Mouse (Mus musculus) kidney, adult 9 months (tissue): ENCODE measurements around the gene Slc22a12.

Source experiments
- DNase-seq: peaks from one replicate; pipeline ENCODE4 v3.0.0; 2022

Gene Slc22a12

DNA sequence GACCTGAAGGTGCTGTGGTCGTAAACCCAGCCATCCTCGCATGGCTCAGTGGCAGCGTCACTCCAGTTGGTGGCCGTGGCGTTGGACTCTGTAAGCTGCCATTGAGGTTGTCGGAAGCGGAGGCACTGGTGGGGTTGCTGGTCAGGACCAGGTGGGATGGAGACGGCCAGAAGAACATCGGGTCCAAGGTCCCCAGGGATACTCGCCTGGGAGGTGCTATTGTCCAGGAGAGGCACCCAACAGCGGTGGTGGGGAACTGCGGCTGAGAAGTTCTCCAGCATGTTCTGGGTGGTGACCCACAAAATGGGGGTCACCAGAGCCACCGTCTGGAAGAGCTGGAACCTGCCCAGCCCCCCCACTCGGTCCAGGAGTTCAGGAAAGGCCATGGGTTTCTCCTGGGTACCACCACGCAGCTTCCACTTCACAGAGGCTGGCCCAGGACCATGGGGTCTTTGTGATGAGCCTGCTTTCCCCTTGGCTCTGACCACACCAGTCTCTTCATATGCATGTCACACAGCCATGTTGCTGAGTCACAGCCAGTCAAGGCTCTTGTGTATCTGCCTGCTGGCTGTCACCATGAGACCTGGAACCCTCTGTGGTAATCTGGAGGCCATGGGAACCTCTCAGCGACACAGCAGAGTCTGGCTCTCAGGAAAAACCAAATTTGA is at the start of gene Slc22a12:
Gene Slc22a12, minus strand, starts transcription at position 666 of the 668 bp plus-strand sequence.
- peak; percentile 54 for DNase-seq

DNA sequence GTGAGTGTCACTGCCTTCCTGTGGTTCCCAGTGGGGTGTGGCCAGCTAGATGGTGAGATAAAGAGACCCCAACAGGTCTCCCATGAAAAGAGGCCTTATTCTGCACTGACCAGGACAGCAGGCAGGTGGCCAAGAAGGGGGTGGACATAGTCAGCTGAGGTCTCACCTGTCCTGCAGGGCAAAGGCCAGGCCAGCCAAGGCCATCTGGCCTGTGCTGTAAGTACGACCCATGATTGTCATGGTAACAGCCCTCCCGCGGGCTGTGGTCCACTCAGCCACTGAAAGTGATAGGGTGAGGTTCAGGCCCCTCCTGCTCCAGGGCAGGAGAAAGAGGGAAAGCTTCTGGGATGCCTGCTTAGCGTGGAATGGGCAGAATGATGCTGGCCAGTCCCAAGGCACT is 29.2 kb upstream of the Slc22a12 start:
- peak; percentile 65 for DNase-seq

DNA sequence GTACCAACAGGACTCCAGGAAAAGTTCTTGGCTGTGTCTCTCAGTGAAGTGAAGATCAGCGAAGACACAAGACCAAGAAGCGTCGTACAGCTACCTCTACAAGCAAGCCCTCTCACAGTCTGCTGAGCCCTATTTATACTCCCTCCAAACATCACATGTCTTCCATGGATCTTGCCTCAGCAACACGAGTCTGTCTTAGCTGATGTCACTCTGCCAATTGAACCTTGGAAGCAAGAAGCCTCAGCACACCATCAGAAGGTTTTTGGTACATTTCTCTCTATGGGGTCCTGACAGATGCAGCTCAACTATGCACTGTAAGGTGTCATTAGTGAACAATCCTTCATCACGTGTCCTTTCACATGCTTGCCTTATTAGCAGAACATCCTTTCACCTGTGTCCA is 28.6 kb upstream of the Slc22a12 start:
- DNase-seq: peak; percentile 68

DNA sequence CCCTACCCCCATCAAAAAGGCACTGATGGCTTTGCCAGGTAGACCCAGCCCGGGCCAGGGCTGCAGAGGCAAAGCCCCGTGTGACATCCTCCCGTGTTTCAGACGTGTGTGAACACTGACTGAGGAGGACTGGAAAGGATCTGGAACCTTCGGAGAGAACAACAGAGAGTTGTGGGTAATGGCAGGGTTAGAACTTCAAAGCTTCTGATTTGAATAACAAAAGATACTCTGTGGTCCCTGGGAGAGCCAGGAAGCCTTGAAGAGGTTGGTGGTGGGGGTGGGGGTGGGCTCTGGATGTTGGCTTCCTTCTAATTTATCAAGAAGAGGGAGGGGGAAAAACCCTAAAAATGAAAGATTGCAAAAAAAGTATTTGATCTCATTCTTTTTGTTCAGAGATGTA is 26.7 kb upstream of the Slc22a12 start:
- DNase-seq: no peak

DNA sequence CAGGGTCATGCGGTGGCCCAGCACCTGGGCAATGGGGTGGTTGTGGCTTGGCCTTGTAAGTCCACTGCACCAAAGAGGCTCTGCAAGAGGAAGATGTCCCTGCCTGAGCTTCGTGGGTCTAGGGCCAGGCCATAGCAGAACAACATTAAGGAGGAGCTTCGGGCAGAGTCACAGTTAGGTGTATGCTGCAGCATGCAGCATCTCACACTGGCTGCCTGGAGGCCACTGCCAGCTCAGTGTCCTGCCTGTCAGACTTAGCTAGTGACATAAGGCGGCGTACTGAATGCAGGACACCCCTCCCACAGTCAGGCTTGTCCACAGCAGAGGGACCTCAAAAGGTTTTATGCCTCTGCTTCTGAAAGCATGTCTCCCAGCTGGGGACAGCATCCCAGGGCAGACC is 26.2 kb upstream of the Slc22a12 start:
- no peak for DNase-seq

DNA sequence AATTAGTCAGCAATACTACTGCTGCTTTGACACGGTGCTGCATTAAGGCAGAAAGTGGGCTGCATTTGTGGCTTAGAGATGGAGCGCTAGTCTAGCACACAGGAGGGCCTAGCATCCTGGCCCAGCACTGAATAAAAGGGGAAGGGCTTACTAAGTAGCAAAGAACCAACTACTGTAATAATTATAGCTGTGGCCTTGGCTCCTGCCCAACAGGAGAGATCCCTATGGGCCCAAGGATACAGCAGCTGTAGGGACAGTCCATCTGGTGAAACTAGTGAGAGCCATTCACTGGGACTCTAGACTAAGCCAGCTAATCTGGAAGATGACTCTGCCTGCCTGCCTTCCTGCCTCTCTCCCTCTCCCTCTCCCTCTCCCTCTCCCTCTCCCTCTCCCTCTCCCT is 23.6 kb upstream of the Slc22a12 start:
- DNase-seq: no peak

DNA sequence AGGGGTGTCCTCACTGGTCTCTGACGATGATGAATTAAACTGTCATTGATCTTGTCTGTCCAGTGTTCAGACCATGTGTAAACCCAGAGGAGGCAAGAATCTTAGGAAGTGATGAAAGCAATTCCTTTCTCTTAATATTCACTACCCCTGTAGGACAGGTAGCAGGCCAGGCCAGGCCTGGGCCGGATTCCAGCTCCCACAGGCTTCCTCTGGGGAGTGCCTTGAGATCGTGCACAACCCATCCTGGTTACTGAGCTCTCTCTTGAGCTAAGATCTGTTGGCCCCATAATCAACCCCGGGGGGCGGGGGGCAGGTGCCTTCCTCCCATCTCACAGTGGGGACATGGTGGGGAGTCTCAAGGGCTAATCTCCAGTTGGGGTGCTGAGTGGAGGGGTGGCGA is 22.3 kb upstream of the Slc22a12 start:
- no peak for DNase-seq

DNA sequence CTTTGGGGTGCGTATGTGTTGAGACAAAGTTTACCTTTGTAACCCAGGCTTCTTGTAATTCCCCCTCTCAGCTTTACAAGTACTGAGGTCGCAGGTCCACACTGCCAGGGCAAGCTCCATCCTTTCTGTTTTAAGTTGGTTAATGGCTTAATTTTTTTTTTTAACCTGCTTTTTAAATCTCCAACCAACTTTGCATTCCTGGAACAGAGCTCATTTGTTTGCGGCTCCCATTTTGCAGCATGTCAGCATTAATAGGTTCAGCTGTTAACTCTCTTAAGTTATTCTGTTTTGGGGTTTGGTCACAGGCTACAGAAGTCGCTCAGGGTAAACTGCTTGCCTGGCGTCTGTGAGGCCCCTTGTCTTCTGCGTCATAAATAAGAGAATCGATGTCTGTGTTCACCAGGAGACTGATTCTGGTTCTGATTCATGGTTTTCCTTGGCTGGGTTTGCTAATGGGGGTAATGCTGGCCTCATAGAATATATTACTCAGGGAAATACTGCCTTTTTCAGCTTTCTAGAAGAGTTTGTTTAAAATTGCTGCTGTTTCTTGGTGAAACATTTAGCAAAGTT is 17.5 kb upstream of the Slc22a12 start:
- DNase-seq: peak; percentile 61

DNA sequence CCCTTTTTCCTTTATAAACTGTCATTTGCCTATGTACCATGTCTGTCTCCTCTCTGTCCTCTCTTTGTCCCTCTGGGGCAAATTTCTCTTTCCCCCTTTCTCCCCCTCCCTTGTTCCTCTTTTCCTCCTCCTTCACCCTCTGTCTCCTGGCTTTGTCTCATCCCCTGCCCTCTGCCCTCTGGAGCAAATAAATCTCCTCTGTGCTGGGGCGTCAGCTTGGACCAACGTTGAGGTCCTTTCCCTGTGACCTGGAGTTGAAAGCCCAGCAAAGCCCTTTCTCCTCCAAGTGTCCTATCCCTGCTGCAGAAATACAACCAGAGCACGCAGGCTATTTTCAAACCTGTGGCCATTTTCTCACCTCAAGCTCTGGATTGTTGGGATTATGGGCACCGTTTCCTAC is 16.7 kb upstream of the Slc22a12 start:
- DNase-seq: peak; percentile 60

DNA sequence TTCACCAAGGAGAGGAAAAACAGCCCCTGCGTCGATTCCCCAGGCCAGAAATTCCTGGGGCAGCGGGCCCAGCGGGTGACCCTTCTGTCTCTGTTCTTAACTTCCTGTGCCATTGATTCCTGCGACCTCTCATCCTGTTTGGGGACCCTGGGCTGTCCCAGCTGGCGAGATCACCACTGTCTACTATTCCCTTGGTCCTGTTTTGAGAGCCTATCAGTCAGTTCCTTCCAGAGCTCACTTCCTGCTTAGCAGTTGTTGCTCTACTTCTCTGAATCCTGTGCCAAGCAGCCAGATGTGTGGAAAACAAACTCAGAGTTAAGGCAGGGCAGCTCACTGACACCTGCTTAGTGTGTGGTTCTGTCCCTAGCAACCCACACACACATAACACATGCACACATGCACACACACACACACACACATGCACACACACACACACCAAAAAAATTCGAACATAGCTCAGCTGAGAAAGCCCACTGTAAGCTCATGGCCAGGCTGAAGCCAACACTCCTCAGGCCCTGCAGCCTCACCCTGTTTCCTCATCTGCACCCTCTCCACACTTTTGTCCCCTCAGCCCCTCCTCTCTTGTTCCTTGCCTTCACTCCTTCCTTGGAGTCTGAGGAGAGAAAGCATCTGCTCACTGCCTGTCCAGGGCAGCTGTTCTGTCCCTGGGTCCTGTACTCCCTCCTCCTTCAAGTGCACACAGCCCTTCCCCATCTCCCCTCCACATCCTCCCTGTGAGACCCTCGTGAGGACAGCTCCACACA is 11.2 kb upstream of the Slc22a12 start:
- peak; percentile 57 for DNase-seq

DNA sequence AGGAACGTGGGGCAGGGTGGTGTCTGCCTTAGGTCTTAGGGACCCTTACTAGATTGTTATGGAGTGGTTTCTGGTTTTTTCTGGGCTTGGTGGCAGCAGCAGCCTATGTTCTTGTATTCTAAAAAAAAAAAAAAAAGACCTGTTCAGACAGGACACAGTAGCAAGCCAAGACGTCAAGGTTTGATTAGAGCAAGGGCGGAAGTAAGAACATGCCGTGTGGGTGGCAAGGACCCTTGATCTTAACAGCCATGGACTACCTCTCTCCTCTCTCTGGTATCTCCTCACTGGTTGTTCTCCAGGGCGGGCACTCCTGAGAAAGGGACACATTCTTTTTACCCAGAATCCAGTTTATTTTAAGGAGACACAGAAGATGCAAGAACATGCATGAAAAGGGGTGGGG is 10.3 kb upstream of the Slc22a12 start:
- DNase-seq: no peak

DNA sequence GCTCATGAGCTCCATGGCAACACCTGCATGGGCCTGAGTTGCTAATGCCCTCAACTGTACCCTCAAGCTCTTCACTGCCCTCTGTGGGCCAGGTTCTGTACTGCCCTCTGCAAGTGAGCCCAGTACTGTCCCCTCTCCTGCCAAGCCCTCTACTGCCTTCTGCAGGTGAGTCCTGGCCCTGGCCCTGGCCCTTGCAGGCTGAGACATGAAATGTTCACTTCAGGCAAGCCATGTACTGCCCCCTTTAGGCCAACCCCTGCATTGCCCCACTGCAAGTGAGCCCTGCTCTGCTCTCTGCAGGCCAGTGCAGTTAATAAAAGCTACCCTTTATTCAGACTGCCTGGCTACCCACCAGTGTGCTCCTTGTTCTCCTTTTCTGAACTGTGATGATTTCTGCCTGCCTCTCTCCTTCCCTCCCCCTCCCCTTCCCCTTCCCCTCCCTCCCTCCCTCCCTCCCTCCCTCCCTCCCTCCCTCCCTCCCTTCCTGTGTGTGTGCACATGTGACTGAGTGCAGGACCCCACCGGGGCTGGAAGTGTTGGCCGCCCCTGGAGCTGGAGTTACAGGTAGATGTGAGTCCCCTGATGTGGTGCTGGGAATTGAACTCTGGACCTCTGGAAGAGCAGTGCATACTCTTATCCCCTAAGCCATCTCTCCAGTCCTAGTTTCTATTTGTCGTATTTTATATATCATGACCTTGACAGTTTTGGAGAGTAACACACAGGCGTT is 9.6 kb upstream of the Slc22a12 start:
- DNase-seq: peak; percentile 96

DNA sequence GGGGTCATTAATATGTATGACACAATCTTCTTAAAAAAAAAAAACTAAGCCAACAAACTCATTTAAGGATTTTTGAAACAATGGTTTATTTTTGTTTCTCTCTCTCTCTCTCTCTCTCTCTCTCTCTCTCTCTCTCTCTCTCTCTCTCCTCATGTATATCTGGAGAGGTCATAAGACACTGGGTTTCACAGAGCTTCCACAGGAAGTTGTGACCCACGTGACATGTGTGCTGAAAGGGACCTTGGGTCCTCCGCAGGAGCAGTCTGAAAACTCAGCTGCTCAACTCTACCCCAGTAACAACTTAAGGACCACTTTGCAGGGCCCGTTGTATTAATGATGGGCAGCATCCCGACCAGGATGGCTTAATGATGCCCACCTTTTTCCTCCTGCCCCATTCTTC is 8.4 kb upstream of the Slc22a12 start:
- DNase-seq: no peak

DNA sequence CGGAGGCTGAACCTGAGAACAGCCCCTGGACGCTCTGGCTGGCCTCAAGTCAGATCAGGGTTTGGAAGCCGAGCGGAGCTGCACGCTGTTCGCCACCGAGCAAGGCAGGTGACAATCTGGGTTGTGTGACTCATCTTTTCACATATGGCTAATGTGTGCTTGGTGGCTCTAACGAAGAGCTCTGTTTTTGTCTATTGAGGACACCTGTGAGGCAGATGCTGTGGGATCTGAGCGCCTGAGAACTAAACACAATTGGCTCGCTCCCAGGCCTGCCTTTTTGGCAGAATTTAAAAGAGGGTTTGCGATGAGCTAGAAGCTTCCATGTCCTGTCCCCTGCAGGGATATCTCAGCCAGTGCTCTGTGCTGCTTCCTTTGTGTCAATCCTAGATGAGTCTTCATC is 6.7 kb upstream of the Slc22a12 start:
- DNase-seq: peak; percentile 19

DNA sequence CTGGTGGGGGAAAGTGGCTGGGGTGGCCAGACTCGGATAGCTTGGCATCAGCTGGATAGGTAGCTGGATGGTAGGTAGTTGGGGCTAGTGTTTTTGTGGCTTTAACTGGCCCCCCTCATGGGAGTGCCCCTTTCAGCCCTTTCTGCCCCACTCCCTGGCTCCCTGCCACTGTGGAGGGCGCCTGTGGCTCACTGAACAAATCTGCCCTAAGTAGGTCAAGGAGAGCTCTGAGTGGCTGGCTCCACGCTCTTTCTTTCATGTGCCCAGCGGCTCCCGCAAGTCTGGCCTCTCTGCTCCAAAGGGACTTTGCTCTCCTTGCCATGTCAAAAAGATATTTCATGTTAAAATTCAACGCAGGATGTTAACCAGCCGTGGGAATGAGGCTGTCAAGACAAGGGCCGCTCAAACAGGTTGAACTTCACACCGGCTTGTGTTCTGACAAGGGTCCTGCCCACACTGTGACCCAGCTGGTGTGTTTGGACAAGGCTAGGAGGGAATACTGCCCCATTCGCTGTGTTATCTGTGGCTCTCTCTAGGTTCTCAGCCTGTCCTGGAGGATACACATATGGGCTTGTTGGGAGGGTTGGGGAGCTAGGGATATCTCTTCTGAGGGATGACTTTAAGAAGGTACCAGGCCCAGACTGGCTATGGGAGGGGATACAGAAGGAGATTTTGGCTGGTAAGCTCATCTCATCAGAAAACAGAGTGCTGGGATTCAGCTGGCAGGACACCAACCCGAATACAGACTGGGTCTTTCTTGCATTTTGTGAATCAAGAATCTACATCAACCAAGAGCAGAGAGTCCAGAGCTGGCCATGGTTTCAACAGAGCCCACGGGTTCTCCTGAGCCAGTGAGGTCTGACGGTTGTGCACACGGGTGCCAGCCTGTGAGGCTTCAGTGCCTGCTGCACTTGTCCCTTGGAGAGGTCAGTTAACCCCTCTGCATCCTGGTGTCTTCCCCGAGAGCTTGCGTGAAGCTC is 5.9 kb upstream of the Slc22a12 start:
- peak; percentile 94 for DNase-seq

DNA sequence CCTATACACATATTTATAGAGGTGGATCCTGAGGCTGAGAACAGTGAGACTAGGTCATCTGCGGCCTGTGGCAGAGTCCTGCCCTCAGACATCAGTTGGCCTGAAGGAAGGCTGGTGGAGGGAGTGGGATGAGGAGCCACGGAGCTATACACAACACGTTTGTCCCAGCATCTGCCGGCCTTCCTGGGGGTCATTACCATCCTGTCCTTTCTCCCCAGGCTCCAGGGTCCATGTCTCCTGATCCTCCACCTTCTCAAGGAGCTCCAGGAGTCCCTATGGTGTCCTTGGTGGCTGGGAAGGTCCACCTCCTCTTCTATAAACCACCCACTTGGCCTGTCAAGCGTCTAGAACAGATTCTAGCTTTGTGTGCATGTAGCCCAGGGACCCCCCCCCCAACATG is 5.0 kb upstream of the Slc22a12 start:
- peak; percentile 39 for DNase-seq

DNA sequence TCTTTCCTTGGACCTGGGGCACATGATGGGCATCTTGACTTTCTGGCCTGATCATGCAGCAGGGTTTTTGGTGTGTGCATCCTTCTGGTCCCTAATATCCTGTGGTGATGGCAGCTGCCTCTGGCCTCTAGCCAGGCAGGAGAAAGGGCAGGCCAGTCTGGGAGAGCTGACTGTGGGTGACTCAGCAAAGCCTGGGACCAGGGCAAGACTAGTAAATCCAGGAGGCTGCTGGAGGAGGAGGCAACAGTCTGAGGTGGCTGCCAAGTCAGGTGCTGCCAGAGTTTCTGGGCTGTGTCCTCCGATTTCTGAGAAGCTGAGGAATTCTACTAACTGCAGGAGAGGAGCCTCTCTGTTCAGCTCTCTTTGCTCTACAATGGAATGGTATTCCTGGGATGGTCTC is 3.3 kb upstream of the Slc22a12 start:
- peak; percentile 96 for DNase-seq

DNA sequence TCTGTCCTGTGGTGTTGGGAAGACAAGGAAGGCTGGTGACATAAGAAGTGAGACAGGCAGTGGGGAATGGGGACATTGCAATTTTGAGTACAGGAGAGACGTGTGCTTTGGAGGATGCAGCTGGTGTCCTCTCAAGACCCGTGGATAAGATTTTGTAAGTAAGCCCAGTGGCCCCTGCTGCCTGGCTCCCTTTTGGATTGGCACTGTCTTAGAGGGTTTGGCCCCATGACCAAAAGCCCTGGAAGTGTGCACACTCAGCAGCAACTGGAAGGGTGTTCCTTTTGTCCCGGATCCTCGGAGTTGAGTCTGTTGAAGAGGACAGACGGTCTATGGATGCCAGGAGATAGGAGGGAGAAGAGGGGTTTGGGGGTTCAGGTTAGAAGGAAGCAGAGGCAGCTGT is 2.6 kb upstream of the Slc22a12 start:
- peak; percentile 29 for DNase-seq

DNA sequence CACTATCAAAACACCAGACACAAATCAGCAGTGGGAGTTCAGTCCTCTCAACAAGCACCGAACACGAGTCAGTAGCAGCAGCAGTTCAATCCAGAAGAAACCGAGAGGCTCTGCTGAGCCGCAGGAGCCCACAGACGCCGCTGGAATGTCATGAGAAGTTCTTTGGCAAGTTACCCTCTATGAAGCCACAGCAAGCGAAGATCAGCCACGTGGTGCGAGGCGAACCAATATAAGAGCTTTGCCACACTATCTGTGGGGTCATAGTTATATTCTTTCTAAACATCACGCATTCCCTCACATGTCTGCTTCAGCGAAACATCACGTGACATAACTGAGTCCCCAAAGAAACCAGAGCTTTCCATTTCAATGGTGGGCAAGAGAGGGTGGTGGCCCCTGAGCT is 1.9 kb upstream of the Slc22a12 start:
- peak; percentile 36 for DNase-seq

DNA sequence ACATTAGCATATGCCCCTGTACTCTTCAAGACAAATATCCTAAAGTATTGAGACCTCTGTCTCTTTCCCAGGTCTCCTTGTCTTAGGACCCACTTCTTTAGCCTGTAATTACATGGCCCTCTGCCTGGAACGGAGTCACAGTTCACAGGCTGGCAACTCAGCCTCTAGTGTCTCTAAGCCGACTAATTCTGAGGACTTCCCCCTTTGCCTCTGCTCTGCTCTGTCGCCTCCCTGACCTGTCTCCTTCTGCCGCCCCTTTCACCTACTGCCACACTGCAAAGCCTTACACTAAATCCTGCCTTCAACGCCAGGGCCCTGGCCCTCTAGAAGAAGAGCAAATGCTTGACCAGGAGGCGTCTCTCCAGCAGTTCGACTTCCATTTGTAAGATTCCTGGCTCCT is 686 bp upstream of the Slc22a12 start:
- DNase-seq: peak; percentile 63

DNA sequence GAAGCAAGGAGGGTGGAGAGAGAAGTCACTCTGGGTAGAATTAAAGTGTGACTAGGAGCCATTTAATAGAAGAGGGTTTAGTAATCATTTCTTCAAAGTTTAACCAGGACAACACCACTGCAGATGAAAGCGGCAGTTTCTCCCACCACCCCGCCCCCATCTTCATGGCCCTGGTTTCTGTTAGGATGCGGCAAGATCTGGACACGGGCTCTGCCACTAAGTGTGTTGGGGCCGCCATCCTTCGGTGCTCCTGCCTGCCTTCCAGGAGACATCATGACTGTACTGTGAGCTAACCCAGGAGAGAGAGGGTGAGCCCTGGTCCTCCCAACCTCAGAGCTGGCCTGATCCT is 177 bp upstream of the Slc22a12 start:
- peak; percentile 81 for DNase-seq

DNA sequence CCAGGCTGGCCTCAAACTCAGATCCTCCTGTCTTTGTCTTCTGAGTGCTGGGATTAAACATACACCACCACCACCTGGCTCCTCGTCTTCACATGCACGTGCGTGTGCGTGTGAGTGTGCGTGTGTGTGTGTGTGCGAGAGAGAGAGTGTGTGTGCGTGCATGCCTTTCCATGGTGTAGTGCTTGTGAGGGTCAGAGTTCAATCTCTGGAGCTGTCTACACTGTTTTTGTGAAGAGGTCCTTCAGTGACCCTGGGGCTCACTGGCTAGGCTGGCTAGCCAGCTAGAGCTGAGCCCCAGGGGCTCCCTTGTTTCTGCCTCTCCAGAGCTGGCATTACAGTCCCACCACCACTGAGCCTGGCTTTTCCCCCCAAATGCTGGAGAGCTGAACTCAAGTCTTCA is 1.3 kb downstream of the Slc22a12 start:
- peak; percentile 65 for DNase-seq

DNA sequence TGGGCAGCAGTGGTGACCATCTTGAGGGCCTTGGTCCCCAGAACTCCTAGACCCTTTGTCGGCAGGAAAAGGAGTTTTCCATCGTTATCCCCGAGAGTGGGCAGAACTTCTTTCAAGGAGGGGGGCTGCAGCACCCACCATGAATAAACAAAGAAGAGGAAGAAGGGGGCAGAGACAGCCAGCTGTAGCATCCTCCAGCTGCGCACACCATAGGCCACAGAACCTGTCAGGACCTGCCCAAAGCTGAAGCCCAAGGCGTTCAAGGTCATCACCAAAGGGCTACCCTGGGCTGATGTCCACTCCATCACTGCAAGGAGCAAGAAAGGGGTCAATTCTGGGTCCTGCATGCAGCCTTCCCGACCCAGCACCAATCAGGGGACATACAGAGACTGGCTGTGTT is 2.6 kb downstream of the Slc22a12 start:
- DNase-seq: no peak
